Mouse (Mus musculus): Measurements from ENCODE around the gene Slc22a18. TPM values are rescaled to one million over a fixed set of nuclear protein-coding genes. Genes with fewer than 3 reads are reported as not detected.

Slc22a18 gene
- polyA plus RNA-seq, 1 experiment = 0.12 TPM

DNA sequence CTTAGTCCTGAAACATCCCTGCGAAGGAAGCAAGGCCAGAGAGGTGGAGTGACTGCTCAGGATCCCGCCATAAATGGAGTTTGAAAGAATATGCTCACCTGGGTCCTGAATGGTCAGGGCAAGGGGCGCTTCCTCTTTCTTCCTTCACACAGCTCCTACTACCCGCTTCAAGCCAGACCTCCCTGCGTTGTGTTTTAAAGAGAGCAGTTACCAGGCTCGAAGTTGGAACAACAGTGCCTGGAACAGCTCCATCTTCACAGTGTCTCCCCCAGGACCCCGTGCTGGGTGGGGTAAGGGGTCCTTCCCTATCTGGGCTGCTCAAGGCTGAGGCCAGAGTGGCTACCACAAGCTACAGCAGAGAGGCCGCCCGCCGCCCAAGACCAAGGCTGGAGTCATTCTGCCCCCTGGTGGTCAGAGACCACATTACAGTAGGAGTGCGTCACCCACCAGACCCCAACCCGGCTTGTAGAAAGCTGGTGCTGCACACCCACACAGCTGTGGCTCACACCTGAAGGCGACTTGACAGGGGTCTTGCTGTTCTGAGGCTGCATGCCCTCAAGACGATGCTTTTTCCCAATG, 7.3 kb upstream of the Slc22a18 start:
- no peaks in the 10 kb centered on the region for H3K36me3 ChIP-seq (ENCODE audit: control insufficient read depth, insufficient read depth)
- no peak overlapping the region for H3K4me3 ChIP-seq
- no peaks in the 10 kb centered on the region for H3K79me2 ChIP-seq (ENCODE audit: control insufficient read depth, insufficient read depth)
- no peak overlapping the region for H3ac ChIP-seq (ENCODE audit: control insufficient read depth, insufficient read length)
- no peak overlapping the region for H3K4me2 ChIP-seq (ENCODE audit: low read depth)
- TF ChIP-seq E2F4 (IDR thresholded peaks at IDR 0.05; ENCODE audit: insufficient read depth) = no peak
- no peak for TF ChIP-seq MYOD1 (IDR thresholded peaks at IDR 0.05; ENCODE audit: control insufficient read depth in 1 of 3, insufficient read length in 2 of 3, low read depth in 2 of 3)
- TF ChIP-seq SRF (IDR thresholded peaks at IDR 0.05; ENCODE audit: control insufficient read depth, insufficient read length, low read depth) = no peak
- no peak for TF ChIP-seq POLR2A (IDR thresholded peaks at IDR 0.05; ENCODE audit: insufficient read length, low read depth)
- no peak for TF ChIP-seq POLR2AphosphoS2 (IDR thresholded peaks at IDR 0.05; ENCODE audit: insufficient read length, low read depth)
- TF ChIP-seq USF1 (IDR thresholded peaks at IDR 0.05; ENCODE audit: low read depth) = no peak
- H3K27me3 ChIP-seq (ENCODE audit: control insufficient read depth, insufficient read depth, insufficient read length) = no peaks in the 10 kb centered on the region

- H3K4me3 ChIP-seq = no peak overlapping the region
Measured at GRCm38 (mm10) chr7:143467714-143468113, 5.8 kb upstream of the Slc22a18 start.

GRCm38 (mm10) chr7:143469946-143470345, 3.6 kb upstream of the Slc22a18 start:
- no peaks in the 10 kb centered on the region for H3K79me2 ChIP-seq (ENCODE audit: control insufficient read depth, insufficient read depth)
- H3K27me3 ChIP-seq (ENCODE audit: control insufficient read depth, insufficient read depth, insufficient read length) = peaks cover 7% of the 10 kb centered on the region
- no peak for TF ChIP-seq USF1 (IDR thresholded peaks at IDR 0.05; ENCODE audit: low read depth)
- TF ChIP-seq SRF (IDR thresholded peaks at IDR 0.05; ENCODE audit: control insufficient read depth, insufficient read length, low read depth) = no peak
- TF ChIP-seq MYOG (IDR thresholded peaks at IDR 0.05; ENCODE audit: control insufficient read depth in 1 of 3, insufficient read depth in 1 of 3, insufficient read length in 2 of 3, low read depth in 2 of 3) = no peak
- TF ChIP-seq E2F4 (IDR thresholded peaks at IDR 0.05; ENCODE audit: insufficient read depth) = no peak
- no peak for TF ChIP-seq TCF3 (IDR thresholded peaks at IDR 0.05; ENCODE audit: insufficient read length, low read depth)
- TF ChIP-seq MAX (IDR thresholded peaks at IDR 0.05; ENCODE audit: low read depth) = no peak
- no peak for TF ChIP-seq MYOD1 (IDR thresholded peaks at IDR 0.05; ENCODE audit: control insufficient read depth in 1 of 3, insufficient read length in 2 of 3, low read depth in 2 of 3)
- no peak for TF ChIP-seq POLR2A (IDR thresholded peaks at IDR 0.05; ENCODE audit: insufficient read length, low read depth)
- TF ChIP-seq POLR2AphosphoS2 (IDR thresholded peaks at IDR 0.05; ENCODE audit: insufficient read length, low read depth) = no peak
- TF ChIP-seq TCF12 (IDR thresholded peaks at IDR 0.05; ENCODE audit: insufficient read depth, poor library complexity, severe bottlenecking) = no peak
- TF ChIP-seq REST (IDR thresholded peaks at IDR 0.05; ENCODE audit: insufficient read depth, insufficient read length) = no peak
- no peak for TF ChIP-seq CEBPB (IDR thresholded peaks at IDR 0.05; ENCODE audit: insufficient read depth, poor library complexity, severe bottlenecking)
- no peak overlapping the region for H3K4me2 ChIP-seq (ENCODE audit: low read depth)
- no peak overlapping the region for H3K4me3 ChIP-seq
- H3K36me3 ChIP-seq (ENCODE audit: control insufficient read depth, insufficient read depth) = no peaks in the 10 kb centered on the region
- no peak overlapping the region for H3ac ChIP-seq (ENCODE audit: control insufficient read depth, insufficient read length)

More at GRCm38 (mm10) chr7:143467714-143468113, 5.8 kb upstream of the Slc22a18 start:
- Histone ChIP-seq H3K79me2 (ENCODE audit: control insufficient read depth, insufficient read depth) (no peaks in the 10 kb centered on the region), H3K36me3 (ENCODE audit: control insufficient read depth, insufficient read depth) (no peaks in the 10 kb centered on the region), H3K27me3 (ENCODE audit: control insufficient read depth, insufficient read depth, insufficient read length) (peaks cover 7% of the 10 kb centered on the region), H3ac (ENCODE audit: control insufficient read depth, insufficient read length) (no peak overlapping the region), H3K4me2 (ENCODE audit: low read depth) (no peak overlapping the region)
- TF ChIP-seq TCF12 (IDR thresholded peaks at IDR 0.05; ENCODE audit: insufficient read depth, poor library complexity, severe bottlenecking) = no peak
- no peak for TF ChIP-seq MYOD1 (IDR thresholded peaks at IDR 0.05; ENCODE audit: control insufficient read depth in 1 of 3, insufficient read length in 2 of 3, low read depth in 2 of 3)
- TF ChIP-seq TCF3 (IDR thresholded peaks at IDR 0.05; ENCODE audit: insufficient read length, low read depth) = no peak
- TF ChIP-seq POLR2AphosphoS2 (IDR thresholded peaks at IDR 0.05; ENCODE audit: insufficient read length, low read depth) = no peak
- no peak for TF ChIP-seq REST (IDR thresholded peaks at IDR 0.05; ENCODE audit: insufficient read depth, insufficient read length)
- TF ChIP-seq MAX (IDR thresholded peaks at IDR 0.05; ENCODE audit: low read depth) = no peak
- TF ChIP-seq USF1 (IDR thresholded peaks at IDR 0.05; ENCODE audit: low read depth) = no peak
- no peak for TF ChIP-seq CEBPB (IDR thresholded peaks at IDR 0.05; ENCODE audit: insufficient read depth, poor library complexity, severe bottlenecking)
- no peak for TF ChIP-seq MYOG (IDR thresholded peaks at IDR 0.05; ENCODE audit: control insufficient read depth in 1 of 3, insufficient read depth in 1 of 3, insufficient read length in 2 of 3, low read depth in 2 of 3)
- TF ChIP-seq POLR2A (IDR thresholded peaks at IDR 0.05; ENCODE audit: insufficient read length, low read depth) = no peak
- no peak for TF ChIP-seq E2F4 (IDR thresholded peaks at IDR 0.05; ENCODE audit: insufficient read depth)
- TF ChIP-seq SRF (IDR thresholded peaks at IDR 0.05; ENCODE audit: control insufficient read depth, insufficient read length, low read depth) = no peak

DNA sequence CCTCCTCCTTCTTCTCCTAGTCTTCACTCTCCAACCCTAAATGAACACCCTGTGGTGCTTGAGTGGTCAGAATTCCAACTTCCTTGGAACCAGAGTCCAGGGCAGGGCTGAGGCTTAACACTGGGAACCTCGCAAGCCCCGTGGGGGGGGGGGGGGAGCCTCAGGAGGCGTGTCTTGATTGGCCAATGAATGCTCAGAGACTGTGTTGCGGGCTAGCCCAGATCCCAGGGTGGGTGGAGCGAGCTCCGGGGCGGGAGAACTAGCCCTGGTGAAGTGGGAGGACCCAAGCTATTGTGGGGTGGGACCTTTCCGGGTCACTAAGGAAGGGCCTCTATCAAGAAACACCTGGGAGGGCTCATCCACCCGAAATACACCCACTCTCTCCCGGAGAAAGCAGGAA, 1.3 kb downstream of the Slc22a18 start:
- TF ChIP-seq MYOD1 (IDR thresholded peaks at IDR 0.05; ENCODE audit: control insufficient read depth in 1 of 3, insufficient read length in 2 of 3, low read depth in 2 of 3) (no peak), REST (IDR thresholded peaks at IDR 0.05; ENCODE audit: insufficient read depth, insufficient read length) (no peak), TCF3 (IDR thresholded peaks at IDR 0.05; ENCODE audit: insufficient read length, low read depth) (no peak), TCF12 (IDR thresholded peaks at IDR 0.05; ENCODE audit: insufficient read depth, poor library complexity, severe bottlenecking) (no peak), POLR2A (IDR thresholded peaks at IDR 0.05; ENCODE audit: insufficient read length, low read depth) (no peak), SRF (IDR thresholded peaks at IDR 0.05; ENCODE audit: control insufficient read depth, insufficient read length, low read depth) (no peak), USF1 (IDR thresholded peaks at IDR 0.05; ENCODE audit: low read depth) (no peak), MYOG (IDR thresholded peaks at IDR 0.05; ENCODE audit: control insufficient read depth in 1 of 3, insufficient read depth in 1 of 3, insufficient read length in 2 of 3, low read depth in 2 of 3) (no peak)
- no peak overlapping the region for H3K4me3 ChIP-seq
- H3ac ChIP-seq (ENCODE audit: control insufficient read depth, insufficient read length) = no peak overlapping the region
- H3K27me3 ChIP-seq (ENCODE audit: control insufficient read depth, insufficient read depth, insufficient read length) = peaks cover 23% of the 10 kb centered on the region
- H3K79me2 ChIP-seq (ENCODE audit: control insufficient read depth, insufficient read depth) = no peaks in the 10 kb centered on the region
- H3K36me3 ChIP-seq (ENCODE audit: control insufficient read depth, insufficient read depth) = no peaks in the 10 kb centered on the region
- no peak overlapping the region for H3K4me2 ChIP-seq (ENCODE audit: low read depth)

GRCm38 (mm10) chr7:143475876-143476275, 2.3 kb downstream of the Slc22a18 start:
- no peak overlapping the region for H3K4me3 ChIP-seq
- no peak for TF ChIP-seq TCF3 (IDR thresholded peaks at IDR 0.05; ENCODE audit: insufficient read length, low read depth)
- TF ChIP-seq POLR2A (IDR thresholded peaks at IDR 0.05; ENCODE audit: insufficient read length, low read depth) = no peak
- no peak for TF ChIP-seq CEBPB (IDR thresholded peaks at IDR 0.05; ENCODE audit: insufficient read depth, poor library complexity, severe bottlenecking)
- TF ChIP-seq E2F4 (IDR thresholded peaks at IDR 0.05; ENCODE audit: insufficient read depth) = no peak
- no peak for TF ChIP-seq MAX (IDR thresholded peaks at IDR 0.05; ENCODE audit: low read depth)
- no peak for TF ChIP-seq REST (IDR thresholded peaks at IDR 0.05; ENCODE audit: insufficient read depth, insufficient read length)
- TF ChIP-seq SRF (IDR thresholded peaks at IDR 0.05; ENCODE audit: control insufficient read depth, insufficient read length, low read depth) = no peak
- TF ChIP-seq TCF12 (IDR thresholded peaks at IDR 0.05; ENCODE audit: insufficient read depth, poor library complexity, severe bottlenecking) = no peak
- no peak for TF ChIP-seq POLR2AphosphoS2 (IDR thresholded peaks at IDR 0.05; ENCODE audit: insufficient read length, low read depth)
- peaks cover 23% of the 10 kb centered on the region for H3K27me3 ChIP-seq (ENCODE audit: control insufficient read depth, insufficient read depth, insufficient read length)
- H3ac ChIP-seq (ENCODE audit: control insufficient read depth, insufficient read length) = no peak overlapping the region
- no peak overlapping the region for H3K4me2 ChIP-seq (ENCODE audit: low read depth)
- no peaks in the 10 kb centered on the region for H3K36me3 ChIP-seq (ENCODE audit: control insufficient read depth, insufficient read depth)
- no peaks in the 10 kb centered on the region for H3K79me2 ChIP-seq (ENCODE audit: control insufficient read depth, insufficient read depth)

All from myocyte (in vitro differentiated cells).